Mouse (Mus musculus): ENCODE data around the gene Hspa1l.

The Hspa1l gene

DNA sequence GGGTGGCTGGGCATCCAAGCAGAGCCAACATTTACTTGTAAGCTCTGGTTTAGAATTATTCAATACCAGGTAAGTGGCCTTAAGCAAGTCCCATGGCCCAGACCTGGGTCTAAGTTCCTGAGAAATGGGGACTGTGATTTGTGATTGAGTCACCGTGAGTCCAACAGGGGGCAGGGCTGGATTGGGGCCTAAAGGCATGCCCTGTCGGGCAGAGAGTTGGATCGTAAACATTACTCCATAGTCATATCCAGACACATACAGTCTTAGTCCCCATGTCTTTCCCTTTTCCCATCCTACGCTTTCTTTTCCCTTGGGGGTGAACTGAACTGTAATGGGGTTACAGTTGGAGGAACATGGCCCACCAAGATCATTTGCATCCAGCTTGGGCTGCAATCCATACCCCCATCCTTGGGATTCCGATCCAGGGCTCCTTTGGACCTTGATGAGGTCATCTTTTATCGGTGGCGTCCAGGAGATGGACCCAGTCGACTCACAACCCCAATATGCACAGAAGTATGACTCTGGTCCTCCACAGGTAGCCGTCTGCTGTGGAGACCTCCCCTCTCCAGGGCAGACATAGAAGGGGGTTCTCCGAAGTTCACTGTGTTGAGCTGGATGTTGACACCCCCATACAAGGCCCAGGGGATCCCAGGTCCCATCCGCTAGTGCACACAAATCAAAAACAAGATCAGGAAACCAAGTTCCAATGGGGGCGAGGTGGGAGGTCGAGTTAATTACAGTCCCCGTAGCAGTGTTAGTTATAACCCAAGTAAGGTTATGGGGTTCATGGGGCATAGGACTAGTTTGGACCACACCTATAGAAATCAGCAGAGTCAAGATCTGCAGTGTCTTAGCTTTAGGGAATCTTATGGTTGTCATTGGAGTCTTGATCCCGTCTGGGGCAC lies 26.3 kb downstream of the Hspa1l start:
- in situ Hi-C loops (cut with MboI; ENCODE audit: low pct_unique_long_range_greater_than_20kb in 1 of 2, low sequenced_read_pairs in 2 of 2, unreplicated experiment in 1 of 2) = no loop called here

DNA sequence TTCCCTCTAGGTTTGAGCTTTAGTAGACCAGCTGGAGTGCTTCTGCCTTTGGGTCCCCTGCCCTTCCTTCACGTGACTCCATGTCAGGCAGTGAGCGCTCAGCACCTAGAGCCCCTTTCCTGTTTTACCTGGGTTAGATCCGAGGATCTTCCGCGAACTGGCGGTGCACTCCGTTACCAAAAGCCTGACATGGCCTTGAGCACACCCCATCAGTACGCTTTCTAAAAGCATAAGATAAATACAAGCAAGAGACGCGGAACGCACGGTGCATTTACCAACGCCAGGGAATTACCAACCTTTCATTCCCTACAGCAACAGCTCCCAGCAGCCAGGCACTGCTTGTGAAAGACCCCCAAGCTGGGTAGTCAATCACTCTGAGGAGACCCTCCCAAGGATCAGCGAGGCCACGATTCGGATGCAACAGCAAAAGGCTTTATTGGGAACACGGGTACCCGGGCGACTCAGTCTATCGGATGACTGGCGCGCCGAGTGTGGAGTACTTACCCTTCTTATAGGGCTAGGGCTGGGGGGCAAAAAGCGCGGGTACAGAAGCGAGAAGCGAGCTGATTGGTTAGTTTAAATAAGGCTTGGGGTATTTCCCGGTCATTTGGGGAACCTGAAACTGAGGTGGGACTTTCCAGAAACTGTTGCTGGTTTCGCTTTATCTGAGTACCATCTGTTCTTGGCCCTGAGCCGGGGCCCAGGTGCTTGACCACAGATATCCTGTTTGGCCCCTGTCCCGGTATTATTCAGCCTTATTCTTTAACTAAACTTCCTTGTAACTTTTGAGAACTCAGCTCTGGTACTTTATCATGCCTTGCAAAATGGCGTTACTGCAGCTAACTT lies 27.6 kb downstream of the Hspa1l start:
- in situ Hi-C loops (cut with MboI; ENCODE audit: low pct_unique_long_range_greater_than_20kb in 1 of 2, low sequenced_read_pairs in 2 of 2, unreplicated experiment in 1 of 2) = loop anchor here in 1 of 2 experiments (10.0 kb wide), 1 partner anchor 115 kb away; the partner anchor contains the start of gene Ly6g5b

DNA sequence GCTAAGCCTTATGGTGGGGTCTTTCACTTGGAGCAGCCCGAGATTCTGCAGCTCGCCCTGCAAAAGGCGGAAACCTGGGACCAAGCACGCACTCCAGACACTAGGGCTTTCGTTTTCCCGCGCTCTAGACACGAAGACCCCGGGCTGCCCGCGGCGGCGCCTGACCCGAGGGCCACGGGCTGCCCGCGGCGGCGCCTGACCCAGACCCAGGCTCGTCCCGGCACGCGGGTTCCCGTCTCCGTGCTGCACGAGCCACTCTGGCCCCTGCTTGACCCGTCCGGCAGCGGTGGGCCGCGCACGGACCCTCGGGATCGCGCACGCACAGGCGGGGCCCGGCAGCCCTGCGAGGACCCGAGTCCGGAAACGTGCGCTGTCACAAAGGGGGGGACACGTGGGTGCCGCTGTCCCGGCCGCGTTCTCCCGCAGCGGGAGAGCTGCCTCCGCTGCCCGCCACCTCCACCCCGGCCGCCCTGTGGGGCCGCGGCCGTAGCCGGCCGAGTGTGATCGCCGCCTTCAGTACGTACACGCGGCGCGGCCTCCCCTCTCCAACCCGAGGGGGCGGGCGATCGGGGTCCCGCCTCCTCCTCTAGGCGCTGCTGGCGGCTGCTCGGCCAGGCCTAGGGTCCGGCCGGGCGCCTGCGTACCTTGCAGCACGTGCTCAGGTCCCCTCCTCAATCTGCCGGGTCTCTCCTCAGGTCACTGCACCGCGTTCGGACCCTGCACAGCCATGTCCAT lies 28.4 kb downstream of the Hspa1l start, which contains the start of gene Vars:
TSS of gene Vars (plus strand) at position 271 of the 735 bp plus-strand sequence.
- in situ Hi-C loops (cut with MboI; ENCODE audit: low pct_unique_long_range_greater_than_20kb in 1 of 2, low sequenced_read_pairs in 2 of 2, unreplicated experiment in 1 of 2) = loop anchor here in 1 of 2 experiments (10.0 kb wide), 1 partner anchor 114 kb away; the partner anchor contains the start of gene Ly6g5b

DNA sequence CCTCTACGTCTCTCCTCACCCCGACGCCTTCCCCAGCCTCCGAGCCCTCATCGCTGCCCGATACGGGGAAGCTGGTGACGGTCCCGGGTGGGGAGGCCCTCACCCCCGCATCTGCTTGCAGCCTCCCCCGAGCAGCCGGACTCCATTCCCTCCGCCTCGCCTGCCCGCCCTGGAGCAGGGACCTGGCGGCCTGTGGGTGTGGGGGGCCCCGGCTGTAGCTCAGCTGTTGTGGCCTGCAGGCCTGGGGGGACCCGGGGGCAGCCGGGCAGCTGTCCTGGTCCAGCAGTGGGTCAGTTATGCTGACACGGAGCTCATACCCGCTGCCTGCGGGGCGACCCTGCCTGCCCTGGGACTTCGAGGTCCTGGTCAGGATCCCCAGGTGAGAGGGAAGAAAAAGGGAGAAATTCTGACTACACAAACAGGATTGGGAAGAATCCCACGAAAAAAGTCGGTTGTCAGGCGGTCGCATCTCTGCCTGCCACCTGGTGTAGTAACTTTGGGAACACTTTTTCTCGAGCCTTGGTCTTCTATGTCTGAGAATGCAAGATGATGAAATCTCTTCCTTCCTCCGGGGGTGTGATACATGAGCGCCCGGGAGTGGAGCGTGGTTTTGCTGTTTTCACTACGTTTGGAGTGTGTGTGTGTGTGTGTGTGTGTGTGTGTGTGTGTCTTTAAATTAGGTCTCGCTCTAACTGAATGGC lies 29.1 kb downstream of the Hspa1l start:
- in situ Hi-C loops (cut with MboI; ENCODE audit: low pct_unique_long_range_greater_than_20kb in 1 of 2, low sequenced_read_pairs in 2 of 2, unreplicated experiment in 1 of 2) = loop anchor here in 1 of 2 experiments (10.0 kb wide), 1 partner anchor 113 kb away; the partner anchor contains the start of gene Ly6g5b

DNA sequence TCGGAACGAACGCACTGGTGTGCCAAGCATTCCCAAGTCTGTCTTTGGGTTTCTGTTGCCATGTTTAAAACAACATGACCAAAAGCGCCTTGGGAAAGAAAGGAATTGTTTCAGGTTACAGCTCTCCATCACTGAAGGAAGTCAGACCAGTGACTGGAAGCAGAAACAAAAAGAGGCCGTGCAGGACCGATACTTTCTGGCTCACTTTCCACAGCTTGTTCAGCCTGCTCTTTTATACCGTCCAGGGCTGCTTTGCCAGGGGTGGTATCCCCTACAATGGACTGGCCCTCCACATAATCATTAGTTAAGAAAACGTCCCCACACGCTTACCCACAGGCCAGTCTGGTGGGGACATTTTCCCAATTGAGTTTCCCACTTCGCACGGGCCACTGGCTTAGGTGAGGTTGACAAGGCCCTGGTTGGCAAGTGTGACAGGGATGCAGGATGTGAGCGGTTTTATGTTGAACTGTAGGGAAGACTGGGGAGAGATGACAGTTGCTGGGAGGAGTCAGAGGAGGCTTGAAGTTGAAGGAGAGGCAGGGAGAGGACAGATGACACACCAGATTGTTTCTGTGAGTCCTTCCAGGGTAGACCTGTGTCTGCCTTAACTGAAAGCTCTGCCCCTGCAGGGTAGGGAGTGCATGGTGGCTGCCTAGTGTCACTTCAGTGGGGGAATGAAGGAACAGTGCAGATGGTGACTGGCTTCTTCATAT lies 29.8 kb downstream of the Hspa1l start:
- in situ Hi-C loops (cut with MboI; ENCODE audit: low pct_unique_long_range_greater_than_20kb in 1 of 2, low sequenced_read_pairs in 2 of 2, unreplicated experiment in 1 of 2) = loop anchor here in 1 of 2 experiments (10.0 kb wide), 1 partner anchor 112 kb away; the partner anchor contains the start of gene Ly6g5b

DNA sequence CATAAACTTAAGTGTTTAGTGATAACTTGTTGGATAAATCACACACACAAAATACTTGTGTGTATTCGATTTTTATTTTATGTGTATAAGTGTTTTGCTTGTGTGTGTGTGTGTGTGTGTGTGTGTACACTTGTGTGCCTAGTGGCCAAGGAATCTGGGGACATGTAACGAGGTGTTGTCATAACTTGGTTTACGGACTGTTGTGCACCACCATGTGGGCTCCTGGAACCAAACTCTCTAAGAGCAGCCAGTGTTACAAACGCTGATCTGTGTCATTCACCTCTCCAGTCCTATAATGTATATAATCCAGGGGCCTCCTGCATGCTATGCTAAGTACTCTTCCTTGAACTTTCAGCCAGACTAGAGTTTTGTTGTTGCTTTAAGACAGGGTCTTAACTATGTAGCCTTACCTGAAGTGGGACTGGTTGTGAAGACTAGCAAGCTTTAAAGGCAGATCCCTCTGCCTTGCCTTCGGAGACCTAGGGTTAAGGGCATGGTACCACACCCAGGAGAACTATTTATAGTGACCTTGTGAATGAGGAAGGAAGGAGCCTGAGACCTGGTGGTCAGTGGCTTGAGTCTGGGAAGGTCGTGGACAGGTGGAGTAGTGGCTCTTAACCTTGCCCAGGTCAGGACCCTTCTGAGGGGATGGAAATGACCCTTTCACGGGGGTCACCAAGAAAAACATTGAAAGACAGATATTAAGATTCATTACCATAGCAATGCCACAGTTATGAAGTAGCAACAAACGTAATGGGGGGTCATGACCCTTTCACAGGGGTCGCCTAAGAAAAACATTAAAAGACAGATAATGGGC lies 30.7 kb downstream of the Hspa1l start:
- in situ Hi-C loops (cut with MboI; ENCODE audit: low pct_unique_long_range_greater_than_20kb in 1 of 2, low sequenced_read_pairs in 2 of 2, unreplicated experiment in 1 of 2) = loop anchor here in 1 of 2 experiments (10.0 kb wide), 1 partner anchor 112 kb away; the partner anchor contains the start of gene Ly6g5b

DNA sequence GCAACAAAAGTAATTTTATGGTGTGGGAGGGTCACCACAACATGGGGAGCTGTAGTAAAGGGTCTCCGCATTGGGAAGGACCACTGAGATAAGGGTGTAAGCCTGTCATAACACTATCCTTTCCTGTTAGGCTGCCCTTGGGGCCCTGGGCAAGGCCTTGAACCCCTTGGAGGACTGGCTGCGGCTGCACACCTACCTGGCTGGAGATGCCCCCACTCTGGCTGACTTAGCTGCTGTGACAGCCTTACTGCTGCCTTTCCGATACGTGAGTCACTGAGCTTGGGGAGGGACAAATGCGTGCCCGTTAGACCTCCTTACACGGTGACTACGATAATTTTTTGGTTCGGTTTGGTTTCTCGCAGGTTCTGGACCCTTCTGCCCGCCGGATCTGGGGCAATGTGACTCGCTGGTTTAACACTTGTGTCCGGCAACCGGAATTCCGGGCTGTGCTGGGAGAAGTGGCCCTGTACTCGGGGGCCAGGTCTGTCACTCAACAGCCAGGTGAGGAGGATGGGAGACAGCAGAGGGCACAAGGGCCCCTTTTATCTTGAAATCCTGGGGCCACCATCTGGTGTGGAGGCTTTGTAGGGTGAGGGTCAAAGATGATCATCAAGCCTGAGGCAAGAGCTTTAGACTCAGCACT lies 31.7 kb downstream of the Hspa1l start:
- in situ Hi-C loops (cut with MboI; ENCODE audit: low pct_unique_long_range_greater_than_20kb in 1 of 2, low sequenced_read_pairs in 2 of 2, unreplicated experiment in 1 of 2) = loop anchor here in 1 of 2 experiments (10.0 kb wide), 1 partner anchor 111 kb away; the partner anchor contains the start of gene Ly6g5b

DNA sequence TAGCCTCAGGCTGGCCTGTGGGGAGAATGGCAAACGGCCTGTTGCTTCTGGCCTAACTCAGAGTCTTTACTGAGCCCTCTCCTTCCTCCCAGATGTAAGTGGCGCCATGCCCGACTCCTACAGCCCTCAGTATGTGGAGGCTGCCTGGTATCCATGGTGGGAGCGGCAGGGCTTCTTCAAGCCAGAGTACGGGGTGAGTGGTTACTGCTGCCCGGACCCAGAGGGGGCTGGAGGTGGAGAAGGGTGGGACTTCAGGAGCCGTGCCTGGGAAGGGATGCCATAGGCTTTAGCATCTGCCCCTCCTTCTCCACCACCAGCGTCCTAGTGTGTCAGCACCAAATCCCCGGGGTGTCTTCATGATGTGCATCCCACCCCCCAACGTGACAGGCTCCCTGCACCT lies 32.7 kb downstream of the Hspa1l start:
- in situ Hi-C loops (cut with MboI; ENCODE audit: low pct_unique_long_range_greater_than_20kb in 1 of 2, low sequenced_read_pairs in 2 of 2, unreplicated experiment in 1 of 2) = loop anchor here in 1 of 2 experiments (10.0 kb wide), 1 partner anchor 110 kb away; the partner anchor contains the start of gene Ly6g5b

DNA sequence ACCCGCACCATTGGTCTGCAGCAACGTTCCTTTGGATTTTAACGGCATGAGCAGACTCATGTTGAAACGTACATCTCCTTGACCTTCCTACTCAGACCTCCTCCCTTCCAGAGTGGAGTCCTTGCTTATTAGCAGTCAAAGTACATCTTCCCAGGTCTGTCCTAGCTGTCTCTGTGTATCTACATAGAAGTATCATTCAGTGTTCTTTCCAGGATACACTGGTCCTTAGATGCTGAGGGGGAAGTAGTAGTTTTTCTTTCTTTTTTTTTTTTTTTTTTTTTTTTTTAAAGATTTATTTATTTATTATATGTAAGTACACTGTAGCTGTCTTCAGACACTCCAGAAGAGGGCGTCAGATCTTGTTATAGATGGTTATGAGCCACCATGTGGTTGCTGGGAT lies 33.4 kb downstream of the Hspa1l start:
- in situ Hi-C loops (cut with MboI; ENCODE audit: low pct_unique_long_range_greater_than_20kb in 1 of 2, low sequenced_read_pairs in 2 of 2, unreplicated experiment in 1 of 2) = loop anchor here in 1 of 2 experiments (10.0 kb wide), 1 partner anchor 109 kb away; the partner anchor contains the start of gene Ly6g5b

DNA sequence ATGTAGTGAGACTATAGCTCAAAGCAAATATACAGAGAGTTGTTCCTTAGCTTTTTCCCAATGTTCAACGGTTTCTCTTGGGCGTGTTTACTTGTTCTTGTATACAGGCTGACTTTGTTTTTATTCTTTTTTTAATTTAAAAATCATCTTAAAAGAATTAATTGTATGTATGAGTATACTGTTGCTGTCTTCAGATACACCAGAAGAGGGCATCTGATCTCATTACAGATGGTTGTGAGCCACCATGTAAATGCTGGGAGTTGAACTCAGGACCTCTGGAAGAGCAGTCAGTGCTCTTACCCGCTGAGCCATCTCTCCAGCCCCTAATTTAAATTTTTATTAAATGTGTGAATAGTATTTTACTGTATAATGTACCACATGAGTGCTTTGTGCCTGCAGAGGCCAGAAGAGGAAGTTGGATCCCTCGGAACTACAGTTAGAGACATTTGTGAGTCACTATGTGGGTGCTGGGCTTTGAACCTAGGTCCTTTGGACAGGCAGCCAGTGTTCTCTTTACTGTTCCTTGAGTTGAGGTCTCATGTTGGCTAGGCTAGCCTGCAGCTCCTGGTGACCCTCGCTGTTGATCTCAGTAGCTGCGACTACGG lies 35.0 kb downstream of the Hspa1l start:
- in situ Hi-C loops (cut with MboI; ENCODE audit: low pct_unique_long_range_greater_than_20kb in 1 of 2, low sequenced_read_pairs in 2 of 2, unreplicated experiment in 1 of 2) = loop anchor here in 1 of 2 experiments (10.0 kb wide), 1 partner anchor 107 kb away; the partner anchor contains the start of gene Ly6g5b

DNA sequence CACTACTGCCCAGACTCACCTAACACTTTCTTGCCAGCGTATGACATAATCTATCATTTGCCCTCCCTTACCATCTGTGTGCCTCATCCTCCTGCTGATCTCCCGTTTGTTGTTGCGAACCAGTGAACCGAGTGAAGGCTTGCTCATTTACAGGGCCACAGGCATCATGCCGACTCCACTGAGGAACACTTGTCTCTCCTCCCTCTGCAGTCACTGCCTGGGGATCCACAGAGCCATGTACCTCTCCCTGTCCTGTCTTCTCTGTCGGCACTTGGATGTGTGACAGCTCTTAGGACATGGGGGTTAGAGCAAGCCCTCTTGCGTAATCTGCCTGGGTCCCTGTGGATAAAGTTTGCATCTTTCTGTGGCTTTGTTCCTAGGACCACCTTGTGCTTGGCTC lies 37.1 kb downstream of the Hspa1l start:
- in situ Hi-C loops (cut with MboI; ENCODE audit: low pct_unique_long_range_greater_than_20kb in 1 of 2, low sequenced_read_pairs in 2 of 2, unreplicated experiment in 1 of 2) = loop anchor here in 1 of 2 experiments (10.0 kb wide), 1 partner anchor 105 kb away; the partner anchor contains the start of gene Ly6g5b

DNA sequence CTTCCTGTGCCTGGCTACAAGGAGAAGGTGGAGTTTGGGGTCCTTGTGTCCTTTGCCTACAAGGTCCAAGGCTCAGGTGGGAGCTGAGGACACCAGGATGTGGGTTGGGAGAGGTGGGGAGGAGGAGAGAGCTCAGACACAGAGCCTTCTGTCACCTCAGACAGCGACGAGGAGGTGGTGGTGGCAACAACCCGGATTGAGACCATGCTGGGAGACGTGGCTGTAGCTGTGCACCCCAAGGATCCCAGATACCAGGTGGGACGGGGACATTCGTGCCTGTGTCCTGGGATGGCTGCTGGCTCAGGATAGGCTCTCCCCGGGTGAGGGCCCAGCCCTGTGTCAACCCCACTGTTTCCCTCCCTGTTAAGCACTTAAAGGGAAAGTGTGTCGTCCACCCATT lies 38.9 kb downstream of the Hspa1l start:
- in situ Hi-C loops (cut with MboI; ENCODE audit: low pct_unique_long_range_greater_than_20kb in 1 of 2, low sequenced_read_pairs in 2 of 2, unreplicated experiment in 1 of 2) = loop anchor here in 1 of 2 experiments (10.0 kb wide), 1 partner anchor 133 kb away; no protein-coding TSS in a partner anchor

DNA sequence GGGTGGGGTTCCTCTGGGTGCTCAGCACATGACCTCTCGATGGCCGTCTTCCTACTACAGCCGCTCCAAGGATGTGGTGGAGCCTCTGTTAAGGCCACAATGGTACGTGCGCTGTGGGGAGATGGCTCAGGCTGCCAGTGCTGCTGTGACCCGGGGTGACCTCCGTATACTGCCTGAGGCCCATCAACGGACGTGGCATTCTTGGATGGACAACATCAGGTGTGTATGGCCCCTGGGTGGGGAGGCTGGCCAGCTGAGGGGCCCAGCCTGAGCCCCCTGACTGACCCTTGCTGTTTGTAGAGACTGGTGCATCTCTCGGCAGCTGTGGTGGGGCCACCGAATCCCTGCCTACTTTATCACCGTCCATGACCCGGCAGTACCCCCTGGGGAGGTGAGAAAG lies 39.9 kb downstream of the Hspa1l start:
- in situ Hi-C loops (cut with MboI; ENCODE audit: low pct_unique_long_range_greater_than_20kb in 1 of 2, low sequenced_read_pairs in 2 of 2, unreplicated experiment in 1 of 2) = loop anchor here in 1 of 2 experiments (10.0 kb wide), 1 partner anchor 132 kb away; no protein-coding TSS in a partner anchor

DNA sequence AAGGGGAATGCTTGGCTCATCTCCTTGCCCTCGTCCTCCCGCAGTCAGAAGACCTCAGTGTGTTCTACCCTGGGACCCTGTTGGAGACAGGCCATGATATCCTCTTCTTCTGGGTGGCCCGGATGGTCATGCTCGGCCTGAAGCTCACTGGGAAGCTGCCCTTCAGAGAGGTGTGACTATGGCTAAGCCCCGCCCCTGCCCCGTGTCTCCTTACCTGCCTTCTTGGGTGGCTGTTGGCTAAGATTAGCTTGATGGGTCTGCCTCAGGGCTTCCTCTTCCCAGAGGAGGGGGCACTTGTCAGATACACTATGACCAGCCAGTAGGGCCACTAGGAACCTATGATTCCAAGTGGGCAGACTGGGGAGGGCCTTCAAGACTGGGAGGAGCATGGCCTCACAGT lies 40.7 kb downstream of the Hspa1l start:
- in situ Hi-C loops (cut with MboI; ENCODE audit: low pct_unique_long_range_greater_than_20kb in 1 of 2, low sequenced_read_pairs in 2 of 2, unreplicated experiment in 1 of 2) = loop anchor here in 1 of 2 experiments (10.0 kb wide), 1 partner anchor 132 kb away; no protein-coding TSS in a partner anchor

DNA sequence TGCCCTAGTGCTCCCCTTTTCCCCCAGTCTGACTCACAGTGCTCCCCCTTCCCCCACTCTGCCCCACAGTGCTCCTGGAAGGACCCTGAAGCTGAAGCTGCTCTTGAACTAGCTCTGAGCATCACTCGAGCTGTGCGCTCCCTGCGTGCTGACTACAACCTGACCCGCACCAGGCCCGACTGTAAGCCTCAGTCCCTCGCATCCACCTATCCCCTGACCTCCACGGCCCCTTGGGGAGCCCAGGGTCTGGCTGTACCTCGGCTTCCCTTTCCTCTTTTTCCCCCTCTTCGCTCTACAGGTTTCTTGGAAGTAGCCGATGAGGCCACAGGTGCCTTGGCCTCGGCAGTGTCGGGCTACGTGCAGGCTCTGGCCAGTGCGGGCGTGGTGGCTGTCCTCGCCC lies 42.8 kb downstream of the Hspa1l start:
- in situ Hi-C loops (cut with MboI; ENCODE audit: low pct_unique_long_range_greater_than_20kb in 1 of 2, low sequenced_read_pairs in 2 of 2, unreplicated experiment in 1 of 2) = loop anchor here in 1 of 2 experiments (10.0 kb wide), 1 partner anchor 130 kb away; no protein-coding TSS in a partner anchor
